Mouse (Mus musculus) megakaryocyte-erythroid progenitor cell, adult 5-6 weeks (primary cell): ENCODE data around the gene Rps6kc1. TPM values are rescaled to one million over a fixed set of nuclear protein-coding genes. Genes with fewer than 3 reads are reported as not detected.

Source experiments
- ATAC-seq: replicated peaks from 2 replicates; pipeline ENCODE4 v1.8.0; 2016; ENCODE audit warnings: mild to moderate bottlenecking, inconsistent platforms; ENCODE audit not compliant: severe bottlenecking, poor library complexity, low FRiP score, low TSS enrichment
- total RNA-seq, 2 experiments: library from RNA; stranded (forward) in 1 of 2; stranded (reverse) in 1 of 2; fragments of 200-1000, 215-1000 nt in 1 of 2; fragments of >200 nt in 1 of 2; fragmentation: Nextera tagmentation in 1 of 2; gene quantifications; 2 replicates each; pipeline ENCODE4 v1.2.3; 2014 to 2017

Gene Rps6kc1
- total RNA-seq, 2 experiments from 2014 or later: 10.3 to 22.1 TPM

DNA sequence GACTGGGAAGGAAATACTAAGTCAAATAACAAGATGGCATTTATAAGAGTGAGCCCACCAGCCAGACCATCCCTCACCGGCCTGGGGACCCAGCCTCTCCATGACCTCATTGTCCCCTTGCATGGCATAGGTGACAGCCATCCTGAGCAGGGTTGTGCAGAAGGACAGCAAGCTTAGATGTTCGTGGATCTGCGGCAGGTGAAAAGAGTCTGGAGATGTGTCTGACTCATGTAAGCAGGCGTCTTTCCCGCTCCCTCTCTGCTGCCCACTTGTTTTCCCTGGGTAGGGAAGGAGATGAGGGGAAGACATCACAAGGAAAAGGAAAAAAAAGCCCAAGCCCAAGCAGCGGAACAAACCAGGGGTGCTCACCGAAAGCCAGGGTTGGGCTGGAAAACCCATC is 256.5 kb downstream of the Rps6kc1 start:
- ATAC-seq: no peak

DNA sequence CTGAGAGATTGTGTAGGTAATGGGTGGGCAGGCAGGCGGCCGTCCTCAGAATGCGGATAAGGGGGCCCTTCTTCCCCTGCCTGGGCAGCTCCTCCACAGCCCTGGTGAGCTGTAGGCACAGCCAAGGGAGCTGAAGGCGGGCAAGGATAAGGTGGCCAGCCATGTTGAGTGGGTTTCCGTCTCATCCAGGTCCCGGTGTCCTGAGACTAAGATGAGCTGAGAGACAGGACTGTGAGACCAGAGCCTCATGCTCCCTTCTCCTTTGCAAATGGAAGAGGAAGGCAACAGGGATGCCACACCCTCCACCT is 256.9 kb downstream of the Rps6kc1 start:
- no peak for ATAC-seq

DNA sequence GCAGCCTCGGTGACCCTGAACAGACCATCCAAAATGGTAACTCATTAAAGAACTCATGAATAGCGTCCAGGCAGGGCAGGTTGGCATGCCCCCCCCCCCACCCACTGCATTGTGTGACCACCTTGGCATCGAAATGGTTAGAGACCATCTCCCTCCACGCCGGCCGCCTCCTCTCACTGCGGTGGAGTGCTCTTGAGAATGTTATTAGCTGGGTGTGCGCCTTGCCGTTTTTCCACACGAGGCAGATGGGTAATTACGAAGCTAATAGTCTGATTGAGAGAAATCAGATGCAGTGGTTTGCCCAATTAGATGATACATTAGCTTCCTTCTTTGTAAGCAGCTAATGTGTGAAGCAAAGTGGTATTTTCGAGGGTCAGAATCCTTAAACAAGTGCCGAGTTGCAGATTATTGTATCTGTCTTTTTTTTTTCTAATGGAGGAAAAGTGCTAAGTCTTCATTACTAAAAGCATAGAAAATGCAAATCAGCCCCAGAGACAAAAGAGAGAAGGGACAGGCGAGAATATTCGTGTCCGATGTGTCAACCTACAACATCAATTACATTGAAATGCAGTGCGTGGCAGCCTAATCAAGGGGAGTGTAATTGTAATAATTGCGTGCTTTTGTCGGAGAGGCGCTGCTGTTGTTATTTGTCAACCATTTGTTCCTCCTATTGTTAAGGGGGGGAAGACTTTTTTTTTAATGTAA is 257.4 kb downstream of the Rps6kc1 start:
- ATAC-seq: no peak

DNA sequence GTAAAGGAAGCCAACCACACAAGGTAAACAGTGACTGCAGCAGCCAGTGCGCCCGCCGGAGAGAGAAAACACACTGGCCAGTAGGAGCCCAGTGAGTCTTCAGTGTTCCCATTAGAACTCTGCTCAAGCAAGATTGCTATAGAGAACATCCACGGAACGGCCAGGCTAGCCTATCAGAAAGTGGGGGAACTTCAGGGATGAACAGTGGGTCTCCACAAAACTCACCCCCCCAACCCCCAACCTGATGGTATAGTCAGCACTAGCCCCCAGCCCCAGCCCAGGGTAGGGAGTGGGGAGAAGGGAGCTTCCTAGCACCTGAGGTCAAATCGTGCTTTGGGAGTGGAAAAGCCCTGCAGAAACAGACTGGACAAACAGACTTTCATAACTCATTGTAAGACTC is 258.5 kb downstream of the Rps6kc1 start:
- no peak for ATAC-seq

Other genes with a start within 250 kb of the Rps6kc1 start
- gene Angel2, start 13.3 kb upstream of the Rps6kc1 start, total RNA-seq (2014; fragmentation: Nextera tagmentation): 36.3 and 39.8 TPM in 2 replicates
- gene Angel2, start 13.3 kb upstream of the Rps6kc1 start, total RNA-seq (2017): 37.0 and 42.6 TPM in 2 replicates
- not detected in 2 replicates for gene Vash2, start 67.5 kb upstream of the Rps6kc1 start, total RNA-seq (2014; fragmentation: Nextera tagmentation)
- gene Vash2, start 67.5 kb upstream of the Rps6kc1 start, total RNA-seq (2017): not detected in 2 replicates
- gene Flvcr1, start 114.4 kb upstream of the Rps6kc1 start, total RNA-seq (2014; fragmentation: Nextera tagmentation): 28.5 and 30.6 TPM in 2 replicates
- gene Flvcr1, start 114.4 kb upstream of the Rps6kc1 start, total RNA-seq (2017): 28.2 and 30.3 TPM in 2 replicates
- gene Spata45, start 124.9 kb upstream of the Rps6kc1 start, total RNA-seq (2014; fragmentation: Nextera tagmentation): not detected in 2 replicates
- not detected in 2 replicates for gene Spata45, start 124.9 kb upstream of the Rps6kc1 start, total RNA-seq (2017)
- gene Tatdn3, start 151.2 kb upstream of the Rps6kc1 start, total RNA-seq (2014; fragmentation: Nextera tagmentation): 20.1 and 23.3 TPM in 2 replicates
- gene Tatdn3, start 151.2 kb upstream of the Rps6kc1 start, total RNA-seq (2017): 23.3 and 33.6 TPM in 2 replicates
- gene Nsl1, start 151.2 kb upstream of the Rps6kc1 start, total RNA-seq (2014; fragmentation: Nextera tagmentation): 17.2 and 20.8 TPM in 2 replicates
- gene Nsl1, start 151.2 kb upstream of the Rps6kc1 start, total RNA-seq (2017): 14.8 and 18.4 TPM in 2 replicates
- not detected in 2 replicates for gene Batf3, start 186.1 kb upstream of the Rps6kc1 start, total RNA-seq (2014; fragmentation: Nextera tagmentation)
- gene Batf3, start 186.1 kb upstream of the Rps6kc1 start, total RNA-seq (2017): 0.34 TPM in 1 of 2 replicates, not detected in the other